Mouse (Mus musculus) ovary, postnatal 14 days (tissue): Measurements from ENCODE around the gene Nos3.
A peak's percentile ranks its signal among the peaks of the same experiment; 100 is the strongest.

ENCODE experiments used
- DNase-seq: peaks from one replicate; pipeline ENCODE4 v3.0.0; 2022; ENCODE audit warnings: low spot score

Gene Nos3

DNA sequence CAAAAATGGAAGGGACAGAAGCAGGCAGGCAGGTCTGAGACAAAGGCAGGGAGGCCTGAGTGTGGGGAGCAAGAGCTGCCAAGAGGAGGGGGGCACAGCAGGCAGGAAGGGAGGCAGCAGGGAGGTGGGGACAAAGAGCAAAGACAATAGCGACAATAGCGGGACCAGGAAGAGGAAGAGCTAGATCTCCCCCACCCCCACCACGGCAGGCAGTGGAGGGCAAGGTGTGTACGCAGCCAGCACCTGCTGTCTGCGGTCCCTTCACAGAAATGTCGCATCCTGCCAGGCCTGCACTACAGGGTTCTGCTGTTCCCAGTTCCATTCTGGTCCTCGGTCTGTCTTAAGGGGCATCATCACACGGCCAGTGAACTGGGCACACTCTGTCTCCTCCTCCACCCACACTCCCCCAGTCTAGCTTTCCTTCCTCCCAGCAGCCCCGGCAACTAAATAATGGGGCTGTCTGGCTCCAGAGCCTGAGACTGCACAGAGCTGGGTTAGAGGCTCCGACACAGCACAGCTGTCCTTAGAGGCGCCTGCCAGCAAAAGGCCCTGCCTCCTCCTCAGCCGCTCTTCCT lies 20.0 kb upstream of the Nos3 start:
- DNase-seq, result no peak

DNA sequence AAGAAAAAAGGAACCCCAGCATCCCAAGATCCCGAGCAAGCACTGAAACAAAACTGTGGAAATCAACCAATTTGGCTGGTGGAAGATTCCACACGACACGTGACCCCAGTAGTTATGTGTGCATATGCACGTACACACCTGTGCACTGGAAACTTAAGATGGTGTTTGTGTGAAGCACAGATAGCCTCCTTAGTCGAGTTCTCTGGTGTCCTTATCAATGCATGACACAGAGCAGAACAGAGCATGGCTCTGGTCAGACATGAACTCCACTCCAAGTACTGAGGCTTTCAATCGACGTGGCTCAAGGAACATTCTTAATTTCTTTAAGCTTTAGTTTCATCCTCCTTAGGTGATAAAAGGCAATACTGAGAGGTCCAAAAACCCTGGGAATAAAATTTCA lies 18.3 kb upstream of the Nos3 start:
- no peak for DNase-seq

DNA sequence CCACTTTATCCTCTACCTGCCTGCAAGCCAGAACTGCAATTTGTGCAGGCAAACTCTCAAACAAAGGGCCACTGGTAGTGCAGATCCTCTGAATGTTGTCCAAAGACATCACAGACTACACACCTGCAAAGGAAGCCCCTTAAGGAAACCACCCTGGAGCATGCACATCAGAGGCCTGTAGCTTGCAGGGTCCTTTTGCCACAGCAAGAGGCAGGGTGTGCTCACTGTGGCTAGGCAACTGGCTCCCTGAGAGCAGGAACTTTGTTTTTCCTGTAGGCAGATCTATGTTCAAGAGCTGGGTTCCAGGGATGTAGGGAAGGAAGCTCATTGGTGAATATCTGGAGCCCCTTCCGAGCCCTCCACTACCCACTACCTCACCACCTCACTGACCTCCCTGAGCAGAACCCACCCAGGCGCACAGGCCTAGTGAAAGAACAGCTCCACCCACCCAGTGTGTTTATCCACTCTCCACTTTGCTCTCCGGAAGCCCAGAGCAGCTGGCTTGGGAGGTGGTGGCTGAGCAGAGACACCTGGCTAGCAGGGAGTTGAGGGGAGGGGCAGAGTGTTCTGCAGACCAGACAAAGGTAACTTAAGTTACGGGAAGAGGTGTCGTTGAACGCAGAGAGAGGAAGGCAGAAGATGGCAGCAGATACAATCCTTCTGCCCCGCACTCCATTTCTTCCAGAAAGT lies 17.3 kb upstream of the Nos3 start:
- no peak for DNase-seq

DNA sequence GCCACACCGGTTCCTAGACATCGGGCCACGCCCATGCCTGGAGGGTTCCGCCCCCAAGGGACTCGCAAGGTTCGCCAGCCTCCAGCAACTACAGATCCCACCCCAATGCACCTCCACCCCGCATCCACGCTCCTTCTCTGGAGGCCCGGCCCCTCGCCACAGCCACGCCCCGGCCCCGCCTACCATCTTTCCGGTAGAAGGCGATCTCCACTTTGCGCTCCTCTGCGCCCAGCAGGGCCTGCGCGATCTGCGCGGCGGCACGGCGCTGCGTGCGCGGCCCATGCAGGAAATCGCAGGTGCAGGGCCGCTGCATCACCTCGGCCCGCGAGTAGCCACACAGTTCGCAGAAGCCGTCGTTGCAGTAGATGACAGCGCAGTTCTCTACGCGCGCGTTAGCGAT lies 16.5 kb upstream of the Nos3 start:
- peak; percentile 45 for DNase-seq

DNA sequence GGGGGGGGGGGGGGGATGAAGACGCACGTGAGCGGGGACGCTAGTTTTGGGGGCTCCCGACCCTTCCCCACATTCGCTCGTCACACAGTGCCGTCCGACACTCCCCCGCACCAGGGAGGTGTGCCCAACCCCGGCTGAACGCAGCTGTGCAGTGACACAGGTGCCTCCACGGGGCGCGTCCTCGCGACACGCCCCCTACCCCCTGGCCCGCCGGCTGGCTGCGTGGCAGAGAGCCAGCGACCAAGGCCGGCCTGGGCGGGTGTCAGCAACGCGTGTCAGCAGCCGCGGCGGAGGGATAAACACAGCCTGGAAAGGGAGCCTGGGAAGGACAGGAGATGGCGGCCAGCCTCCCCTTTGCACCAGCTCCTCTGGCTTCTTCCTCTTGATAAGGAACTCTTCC lies 16.1 kb upstream of the Nos3 start:
- peak; percentile 45 for DNase-seq

DNA sequence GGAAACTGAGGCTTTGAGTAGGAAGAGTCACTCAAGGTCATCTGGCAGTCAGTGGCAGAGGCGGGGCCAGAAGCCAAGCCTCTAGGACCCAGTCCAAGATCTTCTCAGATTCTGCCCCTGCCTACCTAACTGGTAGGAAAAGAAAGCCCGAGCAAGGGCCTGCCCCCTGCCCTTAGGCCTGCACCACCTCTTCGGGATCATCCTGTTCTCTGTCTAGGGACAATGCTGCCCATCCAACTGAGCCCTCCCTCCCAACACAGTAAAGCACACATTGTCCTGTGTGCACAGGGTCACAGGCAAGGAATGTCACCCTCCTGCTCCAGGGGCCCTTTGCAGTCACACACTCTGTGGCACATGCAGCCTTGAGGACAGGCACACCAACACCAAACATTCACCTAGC lies 14.5 kb upstream of the Nos3 start:
- no peak for DNase-seq

DNA sequence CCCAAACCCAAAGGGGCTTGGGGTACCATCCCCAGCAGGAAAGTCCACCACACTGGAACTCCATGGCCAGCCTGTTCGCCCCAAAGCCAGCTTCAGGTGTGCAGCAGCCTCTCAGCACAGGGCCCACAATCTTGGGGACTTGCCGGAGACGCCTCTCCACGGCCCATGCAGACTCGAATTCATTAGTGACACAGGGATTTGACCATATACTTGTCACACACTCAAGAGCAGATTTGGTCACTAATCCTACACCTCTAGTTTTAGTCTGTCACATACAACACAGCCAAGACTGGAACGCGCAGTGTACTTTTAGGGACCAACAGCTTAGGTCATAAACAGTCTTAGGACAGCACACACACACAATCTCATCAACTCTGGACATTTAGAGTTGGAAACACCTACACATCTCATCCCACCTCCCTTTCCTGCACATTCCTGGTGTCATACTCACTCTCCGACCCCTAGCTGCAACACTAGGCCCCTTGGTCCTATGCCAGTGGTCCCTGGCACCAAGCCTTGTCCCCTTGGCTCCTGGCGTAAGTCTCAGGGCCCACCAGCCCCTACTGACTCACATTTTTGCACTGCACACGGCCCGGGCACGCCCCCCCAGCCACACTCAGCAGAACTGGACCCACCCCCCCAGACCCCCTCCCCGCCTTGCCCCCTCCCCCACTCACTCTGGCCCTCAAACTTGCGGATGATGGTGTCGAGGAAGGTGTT lies 13.9 kb upstream of the Nos3 start:
- DNase-seq, result no peak

DNA sequence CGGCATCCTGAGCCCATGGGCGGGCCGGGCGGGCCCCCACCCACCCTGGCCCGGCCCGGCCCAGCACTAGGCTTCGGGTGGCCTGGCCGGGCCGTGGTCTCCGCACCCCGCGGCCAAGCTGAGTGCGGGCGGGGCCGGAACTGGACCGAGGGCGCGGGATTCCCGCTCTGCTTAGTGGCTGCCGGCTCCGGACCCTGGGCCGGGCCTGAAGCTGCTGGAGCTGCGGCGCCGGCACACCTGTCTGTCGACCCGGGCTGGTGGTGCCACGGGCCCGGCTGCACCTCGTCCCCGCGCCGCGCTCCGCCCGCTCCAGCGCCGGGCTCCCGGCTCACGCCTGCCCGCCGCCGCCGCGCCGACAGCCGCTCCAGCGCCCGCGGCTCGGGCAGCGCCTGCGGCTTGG lies 13.3 kb upstream of the Nos3 start, which contains the start of gene Kcnh2:
Kcnh2 (minus strand) TSS at position 327 of the 400 bp plus-strand sequence.
- no peak for DNase-seq

DNA sequence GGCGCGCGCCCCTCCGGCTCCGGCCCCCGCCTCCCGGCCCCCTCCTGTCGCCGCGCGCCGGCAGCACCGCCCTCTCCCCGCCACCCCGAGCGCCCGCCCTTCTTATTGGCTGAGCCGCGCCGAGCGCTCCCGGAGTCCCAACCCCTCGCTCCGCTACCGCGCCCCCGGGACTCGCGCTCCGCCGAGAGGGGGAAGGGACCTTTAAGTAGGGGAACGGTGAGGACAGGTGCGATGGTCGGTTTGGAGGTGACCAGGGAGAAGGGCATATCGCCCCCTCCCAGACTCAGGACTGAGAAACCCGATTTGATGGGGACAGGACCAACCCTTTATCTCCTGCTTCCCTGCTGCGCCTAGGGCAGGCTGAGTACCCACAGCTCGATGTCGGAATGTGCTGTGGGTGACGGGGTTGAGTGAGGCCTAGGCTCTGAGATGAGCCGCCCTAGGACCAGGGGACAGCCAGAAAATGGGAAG lies 12.9 kb upstream of the Nos3 start:
- peak; percentile 68 for DNase-seq

DNA sequence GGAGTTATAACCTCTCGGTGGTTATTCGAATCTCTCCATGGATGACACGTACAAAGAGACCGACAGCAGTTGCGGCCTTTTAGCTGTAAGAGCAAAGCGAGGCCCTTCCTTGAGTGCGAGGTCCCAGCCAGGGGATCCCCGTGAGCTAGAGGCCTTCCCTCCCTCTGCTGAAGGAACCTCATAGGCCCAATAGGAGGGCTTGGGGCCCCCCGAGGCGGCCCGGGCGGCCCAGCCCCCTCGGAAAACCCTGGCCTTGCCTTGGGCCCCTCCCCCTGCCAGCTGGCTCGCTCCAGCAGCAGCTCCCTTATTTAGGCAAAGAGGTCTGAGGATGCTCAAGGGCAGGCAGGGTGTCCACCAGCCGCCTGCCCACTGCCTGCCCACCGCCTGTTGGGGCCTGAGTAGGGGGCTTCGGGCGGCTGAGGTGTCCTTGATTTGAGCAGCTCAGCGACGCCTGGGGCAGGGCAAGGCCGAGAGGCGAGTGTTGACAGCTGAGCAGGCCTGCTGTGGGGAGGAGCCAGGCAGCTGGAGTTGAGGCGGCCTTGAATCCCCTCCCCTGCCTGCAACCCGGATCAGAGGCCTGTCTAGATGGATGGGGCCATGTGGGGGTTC lies 12.3 kb upstream of the Nos3 start:
- DNase-seq, result peak; percentile 52

DNA sequence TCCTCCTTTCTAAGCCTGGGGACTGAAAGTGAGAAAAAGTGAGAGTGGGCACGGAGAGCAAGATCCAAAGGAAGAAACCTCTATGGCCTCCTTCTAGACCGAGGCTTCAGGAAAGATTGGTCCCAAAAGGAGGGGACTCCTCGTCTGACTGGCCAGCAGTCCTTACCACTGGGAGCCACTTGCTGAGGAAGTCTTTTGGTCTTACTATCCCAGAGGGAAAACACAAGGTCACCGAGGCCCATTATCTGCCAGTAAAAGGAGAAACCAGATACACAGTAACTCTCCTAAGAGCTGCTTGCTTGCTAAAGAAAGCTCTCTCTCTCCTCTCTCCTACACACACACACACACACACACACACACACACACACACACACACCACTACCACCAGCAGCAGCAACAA lies 11.3 kb upstream of the Nos3 start:
- DNase-seq, result no peak

DNA sequence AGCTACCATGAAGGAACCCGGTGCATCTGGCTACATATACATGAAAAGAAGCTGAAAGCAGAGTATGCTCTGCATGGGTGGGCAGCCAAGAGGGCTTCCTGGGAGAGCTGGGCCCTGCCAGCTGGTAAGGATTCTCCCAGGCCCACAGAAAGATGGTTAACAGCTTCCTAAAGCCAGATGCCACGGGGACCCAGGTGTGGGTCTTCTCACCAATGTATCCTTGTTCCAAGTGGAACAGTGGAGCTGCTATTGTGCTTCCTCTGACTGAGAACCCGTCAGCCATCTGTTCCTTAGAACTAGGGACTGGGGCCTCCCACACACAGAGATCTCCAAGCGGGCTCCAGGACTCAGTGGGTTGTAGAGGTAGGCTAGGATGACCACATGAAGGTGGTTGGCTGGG lies 7.8 kb upstream of the Nos3 start:
- no peak for DNase-seq

DNA sequence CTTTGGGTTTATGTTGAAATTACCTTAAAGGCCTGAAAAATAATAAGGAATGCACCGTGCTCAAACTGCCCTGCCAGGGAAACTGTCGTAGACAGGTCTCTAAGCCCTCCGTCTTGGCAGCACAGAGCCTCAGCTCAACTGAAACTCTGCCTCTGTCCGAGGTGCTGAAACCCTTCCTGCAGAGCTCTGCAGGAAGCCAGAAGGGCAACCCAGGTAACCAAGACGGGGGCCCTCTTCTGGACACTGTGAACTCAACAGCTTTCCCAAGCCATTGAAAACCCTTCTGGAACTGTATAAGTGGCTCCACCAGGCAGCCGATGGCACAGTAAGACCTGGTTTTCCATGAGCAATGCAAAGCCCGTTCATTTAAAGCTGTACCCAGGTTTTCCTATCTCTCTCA lies 7.1 kb upstream of the Nos3 start:
- peak; percentile 62 for DNase-seq

DNA sequence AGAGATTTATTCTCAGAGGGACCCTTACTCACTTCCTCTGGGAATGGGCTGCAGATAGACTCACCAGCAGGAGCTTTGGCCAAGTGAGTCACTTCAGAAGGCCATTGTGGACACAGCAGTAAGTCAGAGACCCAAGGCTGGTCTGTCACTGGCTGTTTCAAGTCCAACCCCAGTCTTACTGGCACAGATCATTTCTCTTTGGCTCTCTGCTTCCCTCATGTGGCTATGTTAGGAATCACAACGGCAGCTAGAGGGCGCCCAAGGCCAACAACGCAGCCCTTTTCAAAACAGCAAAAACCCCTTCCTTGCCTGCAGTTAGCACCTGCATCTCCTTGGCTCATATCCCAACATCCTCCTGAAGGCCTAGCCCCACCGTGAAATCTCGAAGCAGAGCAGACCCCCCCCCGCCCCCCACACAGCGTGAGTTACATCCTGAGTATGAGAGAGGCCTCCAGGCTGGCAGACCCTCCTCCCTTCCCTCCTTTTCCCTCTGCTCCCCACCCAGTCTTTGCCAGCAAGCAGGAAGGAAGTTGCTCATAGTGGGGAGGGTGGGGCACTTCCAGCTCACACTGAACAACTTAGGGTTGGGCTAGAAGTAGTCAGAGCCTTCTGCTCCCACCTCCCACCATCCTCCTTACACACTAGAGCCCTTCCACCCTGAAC lies 3.7 kb upstream of the Nos3 start:
- DNase-seq, result peak; percentile 90

DNA sequence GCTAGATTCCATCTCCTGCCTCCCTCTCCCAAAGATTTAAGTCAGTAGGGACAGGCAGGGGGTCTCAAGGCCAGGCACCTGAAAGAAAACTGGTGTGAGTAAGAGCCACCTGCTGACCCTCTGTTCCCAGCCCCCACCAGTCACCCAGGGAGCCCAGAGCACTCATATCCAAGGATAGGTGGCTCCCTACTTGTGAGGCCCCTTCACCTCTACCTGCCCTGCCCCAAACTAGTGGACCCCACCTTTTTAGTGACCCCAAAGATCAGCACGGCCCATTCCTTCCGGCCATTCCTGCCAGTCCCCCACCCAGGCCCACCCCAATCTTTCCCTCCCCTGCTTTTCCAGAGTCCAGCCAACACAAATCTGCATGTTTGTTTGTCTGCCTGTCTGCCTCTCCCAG lies 1.1 kb upstream of the Nos3 start:
- no peak for DNase-seq

DNA sequence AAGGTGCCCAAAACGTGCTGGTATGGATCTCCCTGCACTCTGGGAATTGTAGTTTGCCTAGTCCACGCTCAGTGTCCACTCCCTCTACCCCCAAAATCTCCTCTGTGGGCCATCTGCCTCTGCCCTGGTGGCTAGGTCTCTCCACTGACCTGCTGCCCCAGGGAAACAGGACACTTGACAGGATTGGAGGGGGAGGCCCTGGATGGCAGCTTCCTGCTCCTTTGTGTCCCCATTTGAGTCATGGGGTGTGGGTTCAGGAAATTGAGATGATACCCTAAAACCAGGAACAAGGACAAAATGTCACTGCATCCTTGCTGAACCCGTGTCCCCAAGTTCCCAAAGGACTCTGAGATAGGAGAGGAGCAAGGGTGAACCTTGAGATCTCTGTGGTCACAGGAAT lies 549 bp upstream of the Nos3 start:
- no peak for DNase-seq

DNA sequence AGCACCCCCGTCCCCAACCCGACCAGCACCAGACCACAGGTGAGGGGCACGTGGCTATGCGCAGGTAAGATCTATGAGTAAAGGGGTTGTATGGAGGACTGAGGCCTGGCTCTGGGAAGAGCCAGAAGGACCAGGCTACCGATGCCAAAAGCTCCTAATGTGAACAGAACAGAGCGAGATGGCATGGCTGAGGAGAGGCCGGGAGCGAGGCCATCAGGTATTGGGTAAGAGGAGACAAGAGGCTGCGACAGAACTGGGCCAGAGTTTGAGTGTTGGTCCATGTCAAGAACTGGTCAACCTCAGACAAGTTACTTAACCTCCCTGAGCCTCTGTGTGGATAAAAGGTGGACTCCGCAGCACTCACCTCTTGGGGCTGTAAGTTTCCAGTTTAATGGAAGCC lies 353 bp downstream of the Nos3 start:
- DNase-seq, result no peak

DNA sequence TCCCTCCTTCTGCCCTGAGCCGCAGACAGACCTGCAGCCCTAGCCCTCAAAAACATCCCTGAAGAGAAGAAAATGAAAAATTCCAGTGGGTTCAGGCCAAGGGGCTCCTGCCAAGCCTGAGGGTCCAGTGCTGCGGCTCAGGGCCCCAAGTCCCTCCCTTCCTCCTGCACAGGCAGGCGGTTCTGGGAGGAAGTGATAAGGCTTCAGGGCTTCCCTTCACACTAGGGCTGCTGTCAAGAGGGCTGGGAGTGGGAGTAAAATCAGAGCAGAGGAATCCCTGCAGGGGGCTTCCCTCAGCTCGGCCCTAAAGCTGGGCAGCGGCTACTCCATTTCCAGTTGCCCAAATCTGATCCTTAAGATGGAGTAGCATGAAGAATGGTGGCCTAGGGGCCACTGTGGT lies 918 bp downstream of the Nos3 start:
- DNase-seq, result no peak

DNA sequence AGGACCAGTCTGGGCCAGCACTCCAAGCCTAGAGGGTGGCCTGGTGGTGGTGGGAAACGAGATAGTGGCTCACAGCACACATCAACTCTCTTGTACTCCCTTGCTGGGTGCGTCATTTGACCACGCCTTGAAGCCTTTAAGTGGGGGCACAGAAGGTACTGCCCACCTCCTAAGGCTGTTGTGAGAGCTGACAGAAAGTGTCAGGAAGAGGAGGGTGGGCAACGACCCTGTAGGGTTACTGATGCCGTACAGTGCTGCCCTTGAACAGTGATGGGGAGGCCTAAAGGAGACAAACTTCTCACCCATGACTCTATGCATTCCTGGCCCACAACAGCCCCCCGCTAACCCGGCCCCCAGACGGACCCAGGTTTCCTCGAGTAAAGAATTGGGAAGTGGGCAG lies 1.8 kb downstream of the Nos3 start:
- DNase-seq, result no peak

DNA sequence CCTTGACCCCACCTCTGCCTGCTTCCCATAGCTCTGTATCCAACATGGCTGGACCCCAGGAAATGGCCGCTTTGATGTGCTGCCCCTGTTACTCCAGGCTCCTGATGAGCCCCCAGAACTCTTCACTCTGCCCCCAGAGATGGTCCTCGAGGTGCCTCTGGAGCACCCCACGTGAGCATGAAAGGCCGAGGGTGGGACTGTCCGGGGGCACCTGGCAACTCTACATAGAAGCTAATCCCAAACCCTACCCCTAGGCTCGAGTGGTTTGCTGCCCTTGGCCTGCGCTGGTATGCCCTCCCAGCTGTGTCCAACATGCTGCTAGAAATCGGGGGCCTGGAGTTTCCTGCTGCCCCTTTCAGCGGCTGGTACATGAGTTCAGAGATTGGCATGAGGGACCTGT lies 5.2 kb downstream of the Nos3 start:
- DNase-seq, result no peak

DNA sequence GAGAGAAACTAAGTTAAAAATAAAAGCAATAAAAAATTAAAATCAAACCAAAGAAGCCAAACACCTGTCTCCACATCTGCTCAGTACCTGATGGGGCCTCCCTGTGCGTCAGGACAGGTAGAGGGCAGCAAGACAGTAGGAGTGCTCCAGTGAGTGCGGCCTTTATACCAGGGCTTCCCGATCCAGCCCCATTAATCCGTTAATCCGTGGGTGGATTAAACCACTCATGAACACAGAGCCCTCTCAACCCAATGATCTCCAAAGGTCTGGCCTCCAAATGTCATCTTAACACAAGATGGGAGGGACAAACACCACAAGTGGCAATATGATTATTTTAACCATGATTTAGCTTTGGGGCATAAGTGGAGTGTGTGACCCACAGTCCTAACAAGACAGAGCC lies 9.2 kb downstream of the Nos3 start:
- DNase-seq, result no peak

DNA sequence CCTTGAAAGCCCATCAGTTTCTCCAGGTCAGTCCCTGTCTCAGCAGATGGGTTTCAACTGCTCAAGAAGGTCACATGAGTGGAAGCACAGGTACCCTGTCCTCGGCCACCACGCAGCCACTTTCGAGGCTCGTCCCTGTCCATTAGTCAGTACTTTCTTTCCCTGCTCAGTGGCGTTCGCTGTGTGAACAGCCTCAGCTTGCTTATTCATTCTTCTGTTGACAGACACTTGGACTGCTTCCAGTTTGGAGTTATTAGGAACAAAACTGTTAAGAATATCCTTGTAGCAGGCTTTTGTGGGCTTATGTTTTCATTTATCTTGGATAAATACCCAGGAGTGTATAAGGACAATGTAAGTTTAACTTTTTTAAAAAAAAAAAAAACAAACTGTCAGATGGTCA lies 9.6 kb downstream of the Nos3 start:
- no peak for DNase-seq
